Mouse (Mus musculus) limb, embryonic 12.5 days (tissue): ENCODE results near the gene Fpgt. TPM values are rescaled to one million over a fixed set of nuclear protein-coding genes. Genes with fewer than 3 reads are reported as not detected.

Experiments used
- ATAC-seq: fragments of 200-750 bp; cut with Nextera tagmentation; 2 replicates; pipeline ENCODE4 v1.8.0; 2017; ENCODE audit warnings: low read depth, moderate TSS enrichment; ENCODE audit not compliant: insufficient number of reproducible peaks, insufficient read depth, low FRiP score, low TSS enrichment
- H3K27ac ChIP-seq: fragments of 300-500 bp; sonication (generic); 2 replicates; pipeline ENCODE4 v1.5.1; 2016; ENCODE audit warnings: mild to moderate bottlenecking, moderate library complexity
- H3K27me3 ChIP-seq: fragments of 300-500 bp; sonication (generic); 2 replicates; pipeline ENCODE4 v1.6.1; 2016; ENCODE audit warnings: mild to moderate bottlenecking, moderate library complexity
- H3K36me3 ChIP-seq: fragments of 300-500 bp; sonication (generic); 2 replicates; pipeline ENCODE4 v1.6.1; 2016; ENCODE audit warnings: mild to moderate bottlenecking, moderate library complexity
- H3K4me1 ChIP-seq: fragments of 300-500 bp; sonication (generic); replicated peaks from 2 replicates; pipeline ENCODE4 v1.6.1; 2016
- H3K4me2 ChIP-seq: fragments of 300-500 bp; sonication (generic); 2 replicates; pipeline ENCODE4 v1.6.1; 2016; ENCODE audit warnings: mild to moderate bottlenecking, moderate library complexity
- H3K4me3 ChIP-seq: fragments of 300-500 bp; sonication (generic); replicated peaks from 2 replicates; pipeline ENCODE4 v1.5.1; 2016; ENCODE audit warnings: mild to moderate bottlenecking
- H3K9ac ChIP-seq: fragments of 300-500 bp; sonication (generic); replicated peaks from 2 replicates; pipeline ENCODE4 v1.6.1; 2016; ENCODE audit warnings: mild to moderate bottlenecking, moderate library complexity
- H3K9me3 ChIP-seq: fragments of 300-500 bp; sonication (generic); 2 replicates; pipeline ENCODE4 v1.6.1; 2016; ENCODE audit warnings: mild to moderate bottlenecking, moderate library complexity
- WGBS: fragments of 180-500 bp; shearing (Covaris S2); methylation state at CpG from one replicate; pipeline ENCODE4 v1.1.7; 2016; 5-methylcytosine and 5-hydroxymethylcytosine counted together
- polyA plus RNA-seq: library from polyadenylated mRNA; unstranded; fragments of >200 nt; fragmentation: Nextera tagmentation; extraction: Ambion mirVana; gene quantifications from 2 replicates; pipeline ENCODE4 v1.2.1, GENCODE M21; 2016

The Fpgt gene
- polyA plus RNA-seq = 14.3 and 16.8 TPM in 2 replicates

DNA sequence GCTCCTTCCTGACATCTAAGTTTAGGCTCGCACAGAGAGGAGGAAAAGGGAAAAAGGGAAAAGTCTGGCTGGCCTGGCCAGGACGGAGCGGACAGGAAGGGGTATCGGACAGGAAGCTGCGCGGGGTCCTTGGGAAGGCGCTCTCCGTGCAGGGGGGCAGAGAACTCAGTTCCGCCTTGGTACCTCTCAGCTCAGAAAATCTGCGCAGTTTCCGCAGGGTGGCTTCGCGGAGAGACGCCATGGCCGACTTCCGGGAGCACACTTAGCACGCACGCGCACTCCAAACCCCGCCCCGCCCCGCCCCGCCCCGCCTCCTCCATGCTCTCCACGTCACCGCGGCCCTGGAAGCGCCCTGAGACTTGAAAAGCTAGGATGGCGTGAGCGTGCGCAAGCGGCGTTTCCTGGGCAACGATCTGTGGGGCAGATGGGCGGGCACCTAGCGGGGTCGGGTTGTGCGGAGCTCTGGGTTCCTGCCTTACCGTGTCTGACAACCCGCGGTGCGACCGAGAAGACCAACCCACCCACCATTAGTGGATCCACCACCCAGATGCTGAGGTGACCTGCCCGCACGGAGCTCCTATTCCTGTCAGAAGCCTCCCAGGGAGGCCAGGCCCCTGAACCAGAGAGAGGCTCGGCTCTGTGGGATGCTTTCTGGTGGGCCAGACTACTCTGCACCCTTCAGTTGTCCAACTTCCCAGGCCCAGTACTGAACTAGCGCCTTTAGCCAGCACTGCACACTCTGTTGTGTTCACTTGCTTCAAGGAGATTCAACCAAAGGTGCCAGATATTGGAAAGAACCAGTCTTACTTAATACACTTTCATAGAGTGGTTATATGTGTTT lies at the start of gene Fpgt, which contains the start of gene Lrriq3:
TSS of gene Fpgt (minus strand) at position 288 of the 841 bp plus-strand sequence.
TSS of gene Lrriq3 (plus strand) at position 319 of the 841 bp plus-strand sequence.
- Histone ChIP-seq H3K9me3 (no peaks in the 10 kb centered on the region), H3K9ac (peak within 1 kb of the TSS; percentile 67), H3K4me3 (peak within 1 kb of the TSS; percentile 61), H3K4me1 (no peaks in the 10 kb centered on the region; the same call in 1 of the 2 replicates), H3K36me3 (peaks cover 8% of the 10 kb centered on the region; the same call in 1 of the 2 replicates), H3K27ac (peak within 1 kb of the TSS; percentile 87), H3K4me2 (peak within 1 kb of the TSS; percentile 65), H3K27me3 (no peaks in the 10 kb centered on the region)
- peak; percentile 99 for ATAC-seq
- under 1% methylated on average over 47 of the region's 47 CpGs for WGBS

GRCm38 (mm10) chr3:155141047-155141446 lies 47.8 kb upstream of the Fpgt start:
- ATAC-seq = no peak
- no peak overlapping the region for H3K9ac ChIP-seq
- H3K36me3 ChIP-seq = no peaks in the 10 kb centered on the region
- no peaks in the 10 kb centered on the region for H3K4me1 ChIP-seq
- H3K4me2 ChIP-seq = no peak overlapping the region
- no peaks in the 10 kb centered on the region for H3K9me3 ChIP-seq
- no peaks in the 10 kb centered on the region for H3K27me3 ChIP-seq
- H3K4me3 ChIP-seq = no peak overlapping the region
- WGBS = 87% methylated on average over 11 of the region's 11 CpGs
- no peak overlapping the region for H3K27ac ChIP-seq

GRCm38 (mm10) chr3:155137737-155138136 lies 44.5 kb upstream of the Fpgt start:
- ATAC-seq = no peak
- 88% methylated on average over 5 of the region's 5 CpGs for WGBS
- no peaks in the 10 kb centered on the region for H3K4me1 ChIP-seq
- no peaks in the 10 kb centered on the region for H3K36me3 ChIP-seq
- no peak overlapping the region for H3K4me2 ChIP-seq
- H3K27me3 ChIP-seq = no peaks in the 10 kb centered on the region
- no peak overlapping the region for H3K4me3 ChIP-seq
- H3K27ac ChIP-seq = no peak overlapping the region
- H3K9ac ChIP-seq = no peak overlapping the region
- no peaks in the 10 kb centered on the region for H3K9me3 ChIP-seq

GRCm38 (mm10) chr3:155105957-155106356 lies 12.8 kb upstream of the Fpgt start:
- WGBS = 63% methylated on average over 1 of the region's 1 CpGs
- Histone ChIP-seq H3K4me1 (no peaks in the 10 kb centered on the region), H3K9ac (no peak overlapping the region), H3K27me3 (no peaks in the 10 kb centered on the region), H3K36me3 (no peaks in the 10 kb centered on the region), H3K4me2 (no peak overlapping the region), H3K4me3 (no peak overlapping the region), H3K9me3 (no peaks in the 10 kb centered on the region), H3K27ac (no peak overlapping the region)
- ATAC-seq = no peak

DNA sequence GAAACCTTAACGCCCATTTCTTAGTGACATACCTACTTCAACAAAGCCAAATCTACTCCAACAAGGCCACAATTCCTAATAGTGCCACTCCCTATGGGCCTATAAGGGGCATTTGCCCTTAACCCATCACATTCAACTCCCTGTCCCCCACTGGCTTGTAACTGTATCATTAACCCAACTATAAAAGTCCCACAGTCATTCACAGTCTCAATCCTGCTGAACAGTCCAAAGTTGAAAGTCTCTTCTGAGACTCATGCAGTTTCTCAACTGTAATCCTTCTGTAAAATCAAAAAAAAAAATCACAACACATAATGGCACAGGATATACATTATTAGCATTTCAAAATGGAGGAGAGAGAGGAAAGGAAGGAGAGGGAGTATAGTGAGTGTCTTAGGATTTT lies 6.1 kb upstream of the Fpgt start:
- 86% methylated on average over 1 of the region's 1 CpGs for WGBS
- no peak for ATAC-seq
- H3K4me1 ChIP-seq = no peaks in the 10 kb centered on the region
- H3K27me3 ChIP-seq = no peaks in the 10 kb centered on the region
- H3K27ac ChIP-seq = no peak overlapping the region
- H3K36me3 ChIP-seq = no peaks in the 10 kb centered on the region
- no peak overlapping the region for H3K4me3 ChIP-seq
- H3K9ac ChIP-seq = no peak overlapping the region
- H3K4me2 ChIP-seq = no peak overlapping the region
- no peaks in the 10 kb centered on the region for H3K9me3 ChIP-seq

DNA sequence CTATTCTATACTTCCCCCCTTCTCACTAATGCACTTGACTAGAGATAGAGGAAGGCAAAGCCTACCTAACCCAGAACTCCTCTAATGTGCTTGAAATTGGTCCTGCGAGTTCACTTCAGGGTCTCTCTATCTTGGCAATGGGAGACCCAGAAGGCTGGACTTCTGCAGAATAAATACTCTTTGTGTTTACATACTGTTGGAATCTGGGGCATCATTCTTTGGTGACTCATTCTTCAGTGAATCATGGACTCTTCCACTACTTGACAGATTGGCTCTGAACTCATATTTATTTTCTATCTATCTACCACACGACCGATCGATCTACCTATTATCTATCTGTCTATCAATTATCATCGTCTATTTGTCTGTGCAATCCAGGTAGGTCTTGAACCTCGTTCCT lies 1.1 kb downstream of the Fpgt start:
- no peak for ATAC-seq
- 92% methylated on average over 6 of the region's 6 CpGs for WGBS
- peaks cover 16% of the 10 kb centered on the region for H3K36me3 ChIP-seq
- no peak overlapping the region for H3K27ac ChIP-seq
- peak overlapping the region; percentile 65 for H3K4me2 ChIP-seq
- H3K4me3 ChIP-seq = peak overlapping the region; percentile 61; the same call in 1 of the 2 replicates
- no peaks in the 10 kb centered on the region; the same call in 1 of the 2 replicates for H3K4me1 ChIP-seq
- no peaks in the 10 kb centered on the region for H3K27me3 ChIP-seq
- no peaks in the 10 kb centered on the region for H3K9me3 ChIP-seq
- no peak overlapping the region for H3K9ac ChIP-seq

- Histone ChIP-seq H3K27ac (no peak overlapping the region), H3K9ac (no peak overlapping the region), H3K4me1 (no peaks in the 10 kb centered on the region), H3K4me3 (no peak overlapping the region), H3K4me2 (no peak overlapping the region), H3K9me3 (no peaks in the 10 kb centered on the region), H3K36me3 (no peaks in the 10 kb centered on the region), H3K27me3 (no peaks in the 10 kb centered on the region)
- no peak for ATAC-seq
- WGBS = 84% methylated on average over 4 of the region's 4 CpGs
Observed at GRCm38 (mm10) chr3:155077908-155078307, 15.3 kb downstream of the Fpgt start.

DNA sequence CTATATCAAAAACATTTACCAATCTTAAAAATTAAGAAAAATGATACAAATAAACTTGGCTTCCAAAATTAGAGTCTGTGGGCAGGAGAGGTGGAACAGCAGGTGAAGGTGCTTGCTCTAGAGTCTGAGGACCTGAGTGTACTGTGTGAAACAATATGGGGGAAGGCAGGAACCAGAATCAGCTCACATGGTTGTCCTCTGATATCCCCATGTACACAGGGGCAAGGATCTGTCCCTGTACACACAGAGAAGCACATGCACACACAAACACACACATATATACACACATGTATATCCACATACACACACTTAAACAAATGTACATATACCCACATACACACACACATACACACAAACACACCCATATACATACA lies 33.8 kb downstream of the Fpgt start:
- Histone ChIP-seq H3K4me1 (no peaks in the 10 kb centered on the region), H3K36me3 (no peaks in the 10 kb centered on the region), H3K9ac (no peak overlapping the region), H3K4me2 (no peak overlapping the region), H3K27me3 (no peaks in the 10 kb centered on the region), H3K4me3 (no peak overlapping the region), H3K27ac (no peak overlapping the region), H3K9me3 (no peaks in the 10 kb centered on the region)
- ATAC-seq = no peak

- no peak overlapping the region for H3K4me3 ChIP-seq
- H3K27ac ChIP-seq = no peak overlapping the region
- H3K9ac ChIP-seq = no peak overlapping the region
- no peaks in the 10 kb centered on the region for H3K4me1 ChIP-seq
- no peaks in the 10 kb centered on the region for H3K36me3 ChIP-seq
- no peak overlapping the region for H3K4me2 ChIP-seq
- H3K9me3 ChIP-seq = no peaks in the 10 kb centered on the region
- no peak for ATAC-seq
- H3K27me3 ChIP-seq = no peaks in the 10 kb centered on the region
- WGBS = 83% methylated on average over 6 of the region's 6 CpGs
Observed at GRCm38 (mm10) chr3:155058800-155059448, 34.3 kb downstream of the Fpgt start.

DNA sequence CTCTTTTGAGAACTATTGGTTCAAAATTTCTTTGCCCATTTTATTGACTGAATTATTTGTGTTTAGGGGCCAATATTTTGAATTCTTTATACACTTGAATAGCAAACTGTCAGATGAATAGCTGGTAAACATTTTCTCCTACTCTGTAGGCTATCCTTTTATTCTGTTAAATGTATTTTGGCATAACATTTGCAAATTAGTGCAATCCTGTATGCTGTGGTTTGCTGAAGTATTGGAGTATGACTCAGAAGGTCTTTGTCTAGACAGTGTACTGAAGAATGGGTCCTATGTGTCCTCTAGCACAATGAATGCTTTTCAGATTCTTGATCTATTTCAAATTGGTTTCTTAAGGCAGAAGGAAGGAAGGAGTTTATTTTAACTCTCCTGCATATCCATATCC lies 35.6 kb downstream of the Fpgt start:
- Histone ChIP-seq H3K27ac (no peak overlapping the region), H3K4me2 (no peak overlapping the region), H3K36me3 (no peaks in the 10 kb centered on the region), H3K27me3 (no peaks in the 10 kb centered on the region), H3K4me1 (no peaks in the 10 kb centered on the region), H3K4me3 (no peak overlapping the region), H3K9me3 (no peaks in the 10 kb centered on the region), H3K9ac (no peak overlapping the region)
- ATAC-seq = no peak

DNA sequence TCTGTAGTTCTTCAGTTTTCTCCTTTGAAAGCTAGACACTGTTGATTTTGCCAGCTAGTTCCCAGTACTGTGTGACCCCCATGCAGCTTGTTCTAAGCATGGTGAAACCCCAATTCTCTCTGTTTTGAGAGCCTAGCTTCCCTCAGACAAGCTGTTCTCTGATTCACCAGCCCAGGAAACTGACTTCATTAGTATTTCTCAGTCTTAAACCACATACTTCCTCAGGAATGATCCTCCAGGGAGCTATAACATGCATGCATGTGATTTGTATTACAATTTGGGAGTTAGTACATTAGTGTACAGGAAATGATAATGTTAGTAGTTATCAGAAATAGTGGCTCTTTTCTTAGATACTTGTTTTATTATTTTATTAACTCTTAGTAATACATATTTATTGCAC lies 36.6 kb downstream of the Fpgt start:
- ATAC-seq = no peak
- no peaks in the 10 kb centered on the region for H3K4me1 ChIP-seq
- H3K9ac ChIP-seq = no peak overlapping the region
- H3K4me3 ChIP-seq = no peak overlapping the region
- no peaks in the 10 kb centered on the region for H3K36me3 ChIP-seq
- no peaks in the 10 kb centered on the region for H3K27me3 ChIP-seq
- no peak overlapping the region for H3K27ac ChIP-seq
- H3K4me2 ChIP-seq = no peak overlapping the region
- H3K9me3 ChIP-seq = no peaks in the 10 kb centered on the region
